Mouse (Mus musculus) MEL (cell line): Measurements from ENCODE around the gene Rbpms2. TPM values are rescaled to one million over a fixed set of nuclear protein-coding genes. Genes with fewer than 3 reads are reported as not detected.

ENCODE experiments used
- DNase-seq: peaks from one replicate; pipeline ENCODE4 v3.0.0; 2011; ENCODE audit warnings: low read depth, low spot score
- H3K27ac ChIP-seq: 2 replicates; pipeline ENCODE4 v1.5.1; 2012; ENCODE audit warnings: low read depth, mild to moderate bottlenecking, control low read depth, low read length, moderate library complexity; ENCODE audit not compliant: control insufficient read depth
- H3K27me3 ChIP-seq, 2 experiments: fragments of 150-350 bp in 1 of 2; sonication (generic) in 1 of 2; 2 replicates each; pipeline ENCODE4 v1.6.1; 2012; ENCODE audit warnings: low read length in 2 of 2, mild to moderate bottlenecking in 2 of 2, improper control_type of control experiment in 1 of 2, moderate library complexity in 1 of 2; ENCODE audit not compliant: insufficient read depth in 2 of 2, control insufficient read depth in 1 of 2
- H3K36me3 ChIP-seq, 2 experiments: 2 replicates each; pipeline ENCODE4 v1.6.1; 2012 to 2014; ENCODE audit warnings: low read length in 2 of 2, improper control_type of control experiment in 1 of 2, inconsistent platforms in 1 of 2, mild to moderate bottlenecking in 1 of 2; ENCODE audit not compliant: insufficient read depth in 2 of 2, control insufficient read depth in 1 of 2
- H3K4me1 ChIP-seq, 2 experiments: fragments of 150-350 bp in 1 of 2; sonication (generic) in 1 of 2; 2 replicates each; pipeline ENCODE4 v1.6.1; 2012; ENCODE audit warnings: low read length in 2 of 2, improper control_type of control experiment in 1 of 2, mild to moderate bottlenecking in 1 of 2; ENCODE audit not compliant: insufficient read depth in 2 of 2, control insufficient read depth in 1 of 2
- H3K4me3 ChIP-seq, 2 experiments: fragments of 150-350 bp in 1 of 2; sonication (generic) in 1 of 2; 2 replicates each; pipeline ENCODE4 v1.5.1; 2012; ENCODE audit warnings: low read depth in 2 of 2, low read length in 2 of 2, mild to moderate bottlenecking in 2 of 2, moderate library complexity in 2 of 2, control low read depth in 1 of 2, improper control_type of control experiment in 1 of 2; ENCODE audit not compliant: control insufficient read depth in 1 of 2, insufficient read depth in 1 of 2
- H3K79me2 ChIP-seq: 2 replicates; pipeline ENCODE4 v1.6.1; 2012; ENCODE audit warnings: mild to moderate bottlenecking, low read length, moderate library complexity; ENCODE audit not compliant: control insufficient read depth, poor library complexity, insufficient read depth
- H3K9ac ChIP-seq: 2 replicates; pipeline ENCODE4 v1.6.1; 2012; ENCODE audit warnings: low read depth, mild to moderate bottlenecking, control low read depth, low read length, moderate library complexity; ENCODE audit not compliant: control insufficient read depth, poor library complexity, severe bottlenecking
- H3K9me3 ChIP-seq: fragments of 150-350 bp; sonication (generic); replicated peaks from 2 replicates; pipeline ENCODE4 v1.6.1; 2012; ENCODE audit warnings: mild to moderate bottlenecking, low read length, improper control_type of control experiment, moderate library complexity; ENCODE audit not compliant: insufficient read depth
- CHD2 ChIP-seq: IDR thresholded peaks from 2 replicates; pipeline ENCODE4 v1.6.1; 2011; ENCODE audit warnings: low read length, improper control_type of control experiment
- CTCF ChIP-seq, 3 experiments: IDR thresholded peaks in 2 of 3; conservative IDR thresholded peaks in 1 of 3; 2 replicates each; pipeline ENCODE4 v1.5.1; 2011 to 2012; ENCODE audit warnings: low read length in 3 of 3, low read depth in 2 of 3, mild to moderate bottlenecking in 2 of 3, improper control_type of control experiment in 1 of 3, inconsistent platforms in 1 of 3, mixed read lengths in 1 of 3, moderate library complexity in 1 of 3; ENCODE audit not compliant: control insufficient read depth in 1 of 3, insufficient read depth in 1 of 3, poor library complexity in 1 of 3, severe bottlenecking in 1 of 3
- ELF1 ChIP-seq: IDR thresholded peaks from 2 replicates; pipeline ENCODE4 v1.6.1; 2014; ENCODE audit warnings: low read depth, mild to moderate bottlenecking, inconsistent platforms, low read length, improper control_type of control experiment, moderate library complexity
- EP300 ChIP-seq, 2 experiments: IDR thresholded peaks; 2 replicates each; pipeline ENCODE4 v1.6.1; 2011; ENCODE audit warnings: improper control_type of control experiment in 2 of 2, low read length in 2 of 2, low read depth in 1 of 2, mild to moderate bottlenecking in 1 of 2
- ETS1 ChIP-seq: IDR thresholded peaks from 2 replicates; pipeline ENCODE4 v1.6.1; 2012; ENCODE audit warnings: low read depth, mild to moderate bottlenecking, inconsistent platforms, low read length, improper control_type of control experiment, moderate library complexity
- GATA1 ChIP-seq: IDR thresholded peaks from 2 replicates; pipeline ENCODE4 v1.6.1; 2011; ENCODE audit warnings: low read depth, low read length, improper control_type of control experiment
- HCFC1 ChIP-seq: IDR thresholded peaks from 2 replicates; pipeline ENCODE4 v1.6.1; 2012; ENCODE audit warnings: low read depth, mild to moderate bottlenecking, inconsistent platforms, low read length, improper control_type of control experiment, moderate library complexity
- JUND ChIP-seq: IDR thresholded peaks from 2 replicates; pipeline ENCODE4 v1.6.1; 2011; ENCODE audit warnings: low read depth, mild to moderate bottlenecking, improper control_type of control experiment, low read length
- MAFK ChIP-seq: IDR thresholded peaks from 2 replicates; pipeline ENCODE4 v1.6.1; 2011; ENCODE audit warnings: low read depth, mild to moderate bottlenecking, low read length, improper control_type of control experiment, borderline replicate concordance
- MAZ ChIP-seq: IDR thresholded peaks from 2 replicates; pipeline ENCODE4 v1.6.1; 2012; ENCODE audit warnings: low read depth, mild to moderate bottlenecking, inconsistent platforms, low read length, improper control_type of control experiment
- MEF2A ChIP-seq: IDR thresholded peaks from 2 replicates; pipeline ENCODE4 v1.6.1; 2014; ENCODE audit warnings: low read depth, mild to moderate bottlenecking, inconsistent platforms, low read length, improper control_type of control experiment; ENCODE audit not compliant: poor library complexity, insufficient replicate concordance, severe bottlenecking; ENCODE audit errors: extremely low read depth
- MXI1 ChIP-seq: IDR thresholded peaks from 2 replicates; pipeline ENCODE4 v1.6.1; 2011; ENCODE audit warnings: mild to moderate bottlenecking, low read depth, low read length, improper control_type of control experiment
- MYB ChIP-seq: IDR thresholded peaks from 2 replicates; pipeline ENCODE4 v1.6.1; 2011; ENCODE audit warnings: mild to moderate bottlenecking, low read depth, low read length, improper control_type of control experiment
- MYC ChIP-seq: IDR thresholded peaks from 2 replicates; pipeline ENCODE4 v1.6.1; 2011; ENCODE audit warnings: low read depth, mild to moderate bottlenecking, low read length, improper control_type of control experiment, moderate library complexity
- NELFE ChIP-seq: IDR thresholded peaks from 2 replicates; pipeline ENCODE4 v1.6.1; 2011; ENCODE audit warnings: low read depth, low read length, improper control_type of control experiment
- POLR2A ChIP-seq, 2 experiments: IDR thresholded peaks; 2 replicates each; pipeline ENCODE4 v1.6.1; 2011 to 2012; ENCODE audit warnings: low read length in 2 of 2, mild to moderate bottlenecking in 2 of 2, control low read depth in 1 of 2, improper control_type of control experiment in 1 of 2, low read depth in 1 of 2, moderate library complexity in 1 of 2; ENCODE audit not compliant: control insufficient read depth in 1 of 2, insufficient read depth in 1 of 2, poor library complexity in 1 of 2
- POLR2AphosphoS2 ChIP-seq: IDR thresholded peaks from 2 replicates; pipeline ENCODE4 v1.6.1; 2011; ENCODE audit warnings: low read length, improper control_type of control experiment
- POLR2AphosphoS5 ChIP-seq: IDR thresholded peaks from 2 replicates; pipeline ENCODE4 v1.6.1; 2012; ENCODE audit warnings: low read depth, borderline replicate concordance, mild to moderate bottlenecking, inconsistent platforms, low read length, moderate library complexity, mixed read lengths
- RAD21 ChIP-seq: IDR thresholded peaks from 2 replicates; pipeline ENCODE4 v1.6.1; 2011; ENCODE audit warnings: mild to moderate bottlenecking, low read depth, low read length, improper control_type of control experiment
- RCOR1 ChIP-seq: IDR thresholded peaks from 2 replicates; pipeline ENCODE4 v1.6.1; 2012; ENCODE audit warnings: low read depth, mild to moderate bottlenecking, inconsistent platforms, low read length, improper control_type of control experiment
- SIN3A ChIP-seq: IDR thresholded peaks from 2 replicates; pipeline ENCODE4 v1.6.1; 2012; ENCODE audit warnings: low read length, improper control_type of control experiment, inconsistent platforms
- SMC3 ChIP-seq: IDR thresholded peaks from 2 replicates; pipeline ENCODE4 v1.6.1; 2011; ENCODE audit warnings: low read depth, low read length, improper control_type of control experiment
- TCF12 ChIP-seq: IDR thresholded peaks from 2 replicates; pipeline ENCODE4 v1.6.1; 2014; ENCODE audit warnings: low read depth, mild to moderate bottlenecking, inconsistent platforms, low read length, improper control_type of control experiment, moderate library complexity
- UBTF ChIP-seq: IDR thresholded peaks from 2 replicates; pipeline ENCODE4 v1.6.1; 2012; ENCODE audit warnings: low read depth, mild to moderate bottlenecking, inconsistent platforms, low read length, improper control_type of control experiment, moderate library complexity, borderline replicate concordance; ENCODE audit not compliant: insufficient read depth
- USF2 ChIP-seq, 2 experiments: IDR thresholded peaks; 2 replicates each; pipeline ENCODE4 v1.6.1; 2011 to 2012; ENCODE audit warnings: improper control_type of control experiment in 2 of 2, low read length in 2 of 2, borderline replicate concordance in 1 of 2, inconsistent platforms in 1 of 2, low read depth in 1 of 2, mild to moderate bottlenecking in 1 of 2; ENCODE audit not compliant: insufficient read depth in 1 of 2
- ZC3H11A ChIP-seq: IDR thresholded peaks from 2 replicates; pipeline ENCODE4 v1.6.1; 2012; ENCODE audit warnings: low read depth, mild to moderate bottlenecking, inconsistent platforms, low read length, improper control_type of control experiment
- ZNF384 ChIP-seq: IDR thresholded peaks from 2 replicates; pipeline ENCODE4 v1.6.1; 2012; ENCODE audit warnings: low read depth, mild to moderate bottlenecking, inconsistent platforms, low read length, improper control_type of control experiment
- polyA plus RNA-seq, 2 experiments: library from polyadenylated mRNA; stranded (reverse) in 1 of 2; unstranded in 1 of 2; fragments of >175 nt in 1 of 2; fragments of >200 nt in 1 of 2; gene quantifications; 2 replicates each; pipeline versions ENCODE4 v1.2.1 to v1.2.4; 2012; ENCODE audit warnings: low replicate concordance in 2 of 2, low read depth in 1 of 2; ENCODE audit not compliant: insufficient read length in 2 of 2, insufficient read depth in 1 of 2, missing spikeins in 1 of 2
- total RNA-seq: library from RNA; depleted of rRNA; stranded (reverse); fragments of 300-350 nt; gene quantifications from 2 replicates; pipeline ENCODE4 v1.2.3, GENCODE M21; 2012

Gene Rbpms2
- total and polyA plus RNA-seq, 3 experiments: 0.22 TPM; not detected in 2

GRCm38 (mm10) chr9:65664163-65664562 is 34.7 kb downstream of the Rbpms2 start:
- H3K27ac ChIP-seq: no peak overlapping the region
- no peak overlapping the region for H3K9ac ChIP-seq
- no peaks in the 10 kb centered on the region; a peak in 1 of 4 replicates for H3K27me3 ChIP-seq
- peak; percentile 35 for DNase-seq
- no peaks in the 10 kb centered on the region for H3K79me2 ChIP-seq
- H3K9me3 ChIP-seq: no peaks in the 10 kb centered on the region
- no peaks in the 10 kb centered on the region for H3K36me3 ChIP-seq
- TF ChIP-seq ZC3H11A (peak; percentile 50; the same call in 1 of the 2 replicates), SMC3 (peak; percentile 70), HCFC1 (no peak), GATA1 (no peak), CTCF (IDR thresholded peaks at IDR 0.05 in 2 of 3, conservative IDR thresholded peaks at IDR 0.05 in 1 of 3; ENCODE audit: control insufficient read depth in 1 of 3, insufficient read depth in 1 of 3, low read depth in 2 of 3, low read length in 3 of 3, poor library complexity in 1 of 3, severe bottlenecking in 1 of 3) (peak; percentile 41 to 64 (median 63); a peak in 5 of 6 replicates), RAD21 (peak; percentile 52)
- no peak overlapping the region for H3K4me3 ChIP-seq
- H3K4me1 ChIP-seq: no peaks in the 10 kb centered on the region

- Histone ChIP-seq H3K4me3 (peak overlapping the region; percentile 30 to 41; a peak in 3 of 4 replicates), H3K36me3 (no peaks in the 10 kb centered on the region), H3K79me2 (no peaks in the 10 kb centered on the region), H3K4me1 (no peaks in the 10 kb centered on the region), H3K27me3 (peaks cover 0 to 2% of the 10 kb centered on the region in 2 experiments; a peak in 1 of 4 replicates), H3K9me3 (no peaks in the 10 kb centered on the region), H3K27ac (no peak overlapping the region), H3K9ac (peak overlapping the region; percentile 30; the same call in 1 of the 2 replicates)
- DNase-seq: peak; percentile 78
- TF ChIP-seq GATA1: peak; percentile 82
- TF ChIP-seq NELFE: no peak
- TF ChIP-seq UBTF: no peak
- TF ChIP-seq POLR2A (IDR thresholded peaks at IDR 0.05; ENCODE audit: control insufficient read depth in 1 of 2, insufficient read depth in 1 of 2, low read depth in 1 of 2, low read length in 2 of 2, poor library complexity in 1 of 2): no peak
- no peak for TF ChIP-seq CHD2
- TF ChIP-seq MAZ: peak; percentile 42; the same call in 1 of the 2 replicates
- no peak for TF ChIP-seq USF2 (IDR thresholded peaks at IDR 0.05; ENCODE audit: borderline replicate concordance in 1 of 2, insufficient read depth in 1 of 2, low read depth in 1 of 2, low read length in 2 of 2)
- TF ChIP-seq HCFC1: no peak
- TF ChIP-seq RCOR1: 0 out of 2 replicates have a peak, but pooled peaks have one; percentile 16
- no peak for TF ChIP-seq ELF1
- TF ChIP-seq ZC3H11A: peak; percentile 93
- peak; percentile 93 for TF ChIP-seq RAD21
- peak; percentile 77 to 98 (median 87) for TF ChIP-seq CTCF (IDR thresholded peaks at IDR 0.05 in 2 of 3, conservative IDR thresholded peaks at IDR 0.05 in 1 of 3; ENCODE audit: control insufficient read depth in 1 of 3, insufficient read depth in 1 of 3, low read depth in 2 of 3, low read length in 3 of 3, poor library complexity in 1 of 3, severe bottlenecking in 1 of 3)
- TF ChIP-seq EP300 (IDR thresholded peaks at IDR 0.05; ENCODE audit: low read depth in 1 of 2, low read length in 2 of 2): no peak
- TF ChIP-seq ZNF384: 0 out of 2 replicates have a peak, but pooled peaks have one; percentile 37
- TF ChIP-seq SIN3A: peak; percentile 72
- no peak for TF ChIP-seq MAFK
- TF ChIP-seq JUND: 0 out of 2 replicates have a peak, but pooled peaks have one; percentile 15
- TF ChIP-seq SMC3: peak; percentile 98
- TF ChIP-seq MEF2A: no peak
- TF ChIP-seq MXI1: no peak; the same call in 1 of the 2 replicates
- no peak for TF ChIP-seq POLR2AphosphoS2
- TF ChIP-seq ETS1: no peak
- TF ChIP-seq POLR2AphosphoS5: no peak
- 0 out of 2 replicates have a peak, but pooled peaks have one; percentile 11 for TF ChIP-seq MYC
- TF ChIP-seq TCF12: no peak
- TF ChIP-seq MYB: no peak
These were observed 36.6 kb downstream of the Rbpms2 start for GRCm38 (mm10) chr9:65666042-65666441.
